Mouse (Mus musculus) cortical plate, adult 2 months (tissue): ENCODE results near the gene H2-M10.3.

Experiments used
- CTCF ChIP-seq: fragments of 200-500 bp; IDR thresholded peaks from 2 replicates; pipeline ENCODE4 v1.5.1; 2011; ENCODE audit warnings: mild to moderate bottlenecking, control low read depth, low read length; ENCODE audit not compliant: insufficient read depth; ENCODE audit errors: extremely low read depth
- POLR2A ChIP-seq: fragments of 200-500 bp; IDR thresholded peaks from 2 replicates; pipeline ENCODE4 v1.6.1; 2011; ENCODE audit warnings: mild to moderate bottlenecking, low read length, control low read depth; ENCODE audit not compliant: insufficient read depth; ENCODE audit errors: extremely low read depth

DNA sequence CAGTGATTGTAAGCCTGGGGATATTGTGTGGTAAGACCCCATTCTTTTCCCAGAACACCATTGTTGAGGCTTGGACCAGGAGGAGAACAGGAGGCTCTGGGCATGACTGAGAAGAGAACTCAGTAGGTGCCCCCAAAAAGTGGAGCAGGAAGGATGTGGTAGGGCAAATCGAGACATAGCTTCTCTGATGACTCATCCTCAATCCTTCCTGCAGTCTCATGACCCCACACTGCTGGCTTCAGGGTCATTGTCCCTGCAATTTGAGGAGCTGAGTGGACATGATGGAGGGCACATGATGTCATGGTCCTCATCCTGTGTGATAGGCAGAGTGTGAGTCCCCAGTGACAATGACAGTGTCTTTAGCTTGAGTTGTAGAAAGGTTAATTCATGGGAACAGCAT, 47.2 kb upstream of the H2-M10.3 start:
- TF ChIP-seq POLR2A = no peak
- no peak for TF ChIP-seq CTCF
